Comparison of ENCODE assay signal across 16 mouse cellular contexts in genomic region chr14:48754080-48754720, GRCm38 (mm10).
DNase-seq lines count a peak whose midpoint lies in the region; ATAC-seq lines count a peak whose summit lies in the region.
"Had no signal": no experiment of that assay in that cellular context is flagged by ENCODE, and none has a peak within 500 bp of the region (broad histone marks: within the 10 kb centered on the region; RNA-seq: fewer than 3 reads in every experiment).

No protein-coding gene starts in this region.

- peak; percentile 54; the same call in 1 of the 2 replicates for ATAC-seq in forebrain, embryonic 12.5 days (ENCODE audit: low FRiP score)
- peak; percentile 50; the same call in 1 of the 2 replicates for ATAC-seq in midbrain, embryonic 12.5 days (ENCODE audit: low FRiP score, low read depth)
- ATAC-seq in neural tube, embryonic 15.5 days (ENCODE audit: low FRiP score) = 0 out of 2 replicates have a peak, but pooled peaks have one; percentile 38

- no peak overlapping the region for H3K9ac ChIP-seq in forebrain, embryonic 12.5 days
- no peak overlapping the region for H3K9ac ChIP-seq in midbrain, embryonic 12.5 days (replicated peaks)
- no peak overlapping the region for H3K9ac ChIP-seq in neural tube, embryonic 15.5 days (replicated peaks)
- H3K9ac ChIP-seq: embryonic facial prominence, embryonic 13.5 days; liver, embryonic 15.5 days had no signal

- WGBS in forebrain, embryonic 12.5 days = 4% methylated on average over 11 of the region's 11 CpGs
- WGBS in midbrain, embryonic 12.5 days = 7% methylated on average over 11 of the region's 11 CpGs
- WGBS in neural tube, embryonic 15.5 days = 10% methylated on average over 11 of the region's 11 CpGs

- peaks cover 50% of the 10 kb centered on the region for H3K27me3 ChIP-seq in forebrain, embryonic 12.5 days
- H3K27me3 ChIP-seq in midbrain, embryonic 12.5 days = no peaks in the 10 kb centered on the region
- H3K27me3 ChIP-seq in neural tube, embryonic 15.5 days (replicated peaks) = peaks cover 29% of the 10 kb centered on the region

- peak overlapping the region; percentile 66 for H3K27ac ChIP-seq in forebrain, embryonic 12.5 days
- peak overlapping the region; percentile 91 for H3K27ac ChIP-seq in midbrain, embryonic 12.5 days (replicated peaks)
- H3K27ac ChIP-seq in neural tube, embryonic 15.5 days (replicated peaks) = no peak overlapping the region
- H3K27ac ChIP-seq: embryonic facial prominence, embryonic 13.5 days; liver, embryonic 15.5 days; macrophage had no signal

- H3K9me3 ChIP-seq in forebrain, embryonic 12.5 days = no peaks in the 10 kb centered on the region
- H3K9me3 ChIP-seq in midbrain, embryonic 12.5 days = no peaks in the 10 kb centered on the region
- H3K9me3 ChIP-seq in neural tube, embryonic 15.5 days (replicated peaks) = no peaks in the 10 kb centered on the region
- H3K9me3 ChIP-seq: embryonic facial prominence, embryonic 13.5 days; G1E; liver, embryonic 15.5 days had no signal

- H3K36me3 ChIP-seq in forebrain, embryonic 12.5 days (replicated peaks) = no peaks in the 10 kb centered on the region
- H3K36me3 ChIP-seq in midbrain, embryonic 12.5 days = no peaks in the 10 kb centered on the region
- no peaks in the 10 kb centered on the region for H3K36me3 ChIP-seq in neural tube, embryonic 15.5 days
- H3K36me3 ChIP-seq: embryonic facial prominence, embryonic 13.5 days; G1E; liver, embryonic 15.5 days had no signal

- peak overlapping the region; percentile 27 for H3K4me2 ChIP-seq in forebrain, embryonic 12.5 days
- H3K4me2 ChIP-seq in midbrain, embryonic 12.5 days (replicated peaks) = peak overlapping the region; percentile 38
- H3K4me2 ChIP-seq in neural tube, embryonic 15.5 days = 0 out of 2 replicates have a peak overlapping the region, but pooled peaks have one; percentile 6
- H3K4me2 ChIP-seq: embryonic facial prominence, embryonic 13.5 days; liver, embryonic 15.5 days had no signal

- H3K4me3 ChIP-seq in forebrain, embryonic 12.5 days (replicated peaks) = no peak overlapping the region
- H3K4me3 ChIP-seq in midbrain, embryonic 12.5 days = no peak overlapping the region
- no peak overlapping the region for H3K4me3 ChIP-seq in neural tube, embryonic 15.5 days (replicated peaks)
- H3K4me3 ChIP-seq: embryonic facial prominence, embryonic 13.5 days; liver, embryonic 15.5 days had no signal

- H3K4me1 ChIP-seq in forebrain, embryonic 12.5 days = peaks cover 46% of the 10 kb centered on the region
- H3K4me1 ChIP-seq in midbrain, embryonic 12.5 days = peaks cover 45% of the 10 kb centered on the region
- H3K4me1 ChIP-seq in neural tube, embryonic 15.5 days = peaks cover 28% of the 10 kb centered on the region
- H3K4me1 ChIP-seq: liver, embryonic 15.5 days had no signal

- peak; percentile 50 for DNase-seq in heart, adult 11 months
- no peak for DNase-seq in heart, adult 8-10 months (ENCODE audit: low spot score)
- DNase-seq in layer of hippocampus, postnatal 36 days = no peak
- no peak for DNase-seq in layer of hippocampus, adult 8-10 months (ENCODE audit: low spot score in 2 of 2)
- no peak for DNase-seq in thymus, adult 18-20 months
- DNase-seq: cerebellum, adult 8-10 months; kidney, adult 11 months; right cerebral cortex, postnatal 14 days; thymus, postnatal 25 days had no signal
